Mouse (Mus musculus): ENCODE results near the gene Lekr1. TPM values are rescaled to one million over a fixed set of nuclear protein-coding genes. Genes with fewer than 3 reads are reported as not detected.

The Lekr1 gene
- polyA plus RNA-seq, 1 experiment from 2014 or later, result 7.8 TPM

DNA sequence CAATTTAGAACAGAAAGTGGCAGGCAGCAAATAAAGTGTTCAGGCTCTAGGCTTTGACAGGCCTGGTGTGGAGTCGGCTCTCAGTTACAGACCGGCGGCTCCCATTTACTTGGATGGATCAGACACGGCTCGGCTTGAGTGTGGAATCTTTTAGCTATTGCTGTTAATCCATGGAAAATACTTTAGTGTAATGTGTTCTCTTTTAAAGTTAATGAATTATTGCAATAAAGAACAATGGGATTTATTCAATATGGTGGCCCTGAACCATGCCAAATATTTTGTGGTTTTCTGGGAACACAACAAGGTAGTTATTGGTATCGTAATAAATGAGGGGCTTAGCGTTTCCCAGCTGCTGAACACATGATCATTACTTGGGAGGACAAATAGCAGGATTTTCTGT lies 28.7 kb upstream of the Lekr1 start:
- ATAC-seq (ENCODE audit: low FRiP score, low read depth), result peak; percentile 66
- peaks cover 16% of the 10 kb centered on the region for H3K27me3 ChIP-seq
- H3K4me2 ChIP-seq (replicated peaks), result no peak overlapping the region
- WGBS, result 24% methylated on average over 7 of the region's 7 CpGs
- H3K9ac ChIP-seq, result no peak overlapping the region
- H3K4me1 ChIP-seq, result peaks cover 37% of the 10 kb centered on the region
- H3K36me3 ChIP-seq, result no peaks in the 10 kb centered on the region
- no peaks in the 10 kb centered on the region for H3K9me3 ChIP-seq
- no peak overlapping the region for H3K27ac ChIP-seq
- H3K4me3 ChIP-seq, result no peak overlapping the region

DNA sequence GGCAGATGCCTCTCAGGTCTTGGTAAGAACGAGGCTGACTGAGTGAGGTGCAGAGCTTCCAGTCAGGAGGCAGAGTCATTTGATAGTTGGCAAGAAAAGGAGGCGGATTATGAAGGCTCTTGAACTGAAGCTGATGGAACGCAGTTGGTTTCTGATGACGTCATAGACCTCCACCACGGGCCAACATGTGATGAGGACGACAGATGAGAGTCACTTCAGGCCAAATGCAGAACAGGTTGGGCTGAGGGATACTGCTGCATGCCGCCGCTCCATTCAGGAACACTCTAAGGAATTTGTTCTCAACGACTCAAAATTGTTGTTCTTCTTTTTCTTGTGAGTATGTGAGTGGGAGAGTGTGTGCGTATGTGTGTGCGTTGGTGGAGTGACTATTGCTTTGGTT lies 27.1 kb upstream of the Lekr1 start:
- ATAC-seq (ENCODE audit: low FRiP score, low read depth), result no peak
- Histone ChIP-seq H3K9me3 (no peaks in the 10 kb centered on the region), H3K27me3 (peaks cover 21% of the 10 kb centered on the region), H3K4me1 (peaks cover 37% of the 10 kb centered on the region), H3K36me3 (no peaks in the 10 kb centered on the region), H3K4me3 (no peak overlapping the region), H3K9ac (no peak overlapping the region), H3K4me2 (replicated peaks) (no peak overlapping the region), H3K27ac (no peak overlapping the region)
- 75% methylated on average over 11 of the region's 11 CpGs for WGBS

DNA sequence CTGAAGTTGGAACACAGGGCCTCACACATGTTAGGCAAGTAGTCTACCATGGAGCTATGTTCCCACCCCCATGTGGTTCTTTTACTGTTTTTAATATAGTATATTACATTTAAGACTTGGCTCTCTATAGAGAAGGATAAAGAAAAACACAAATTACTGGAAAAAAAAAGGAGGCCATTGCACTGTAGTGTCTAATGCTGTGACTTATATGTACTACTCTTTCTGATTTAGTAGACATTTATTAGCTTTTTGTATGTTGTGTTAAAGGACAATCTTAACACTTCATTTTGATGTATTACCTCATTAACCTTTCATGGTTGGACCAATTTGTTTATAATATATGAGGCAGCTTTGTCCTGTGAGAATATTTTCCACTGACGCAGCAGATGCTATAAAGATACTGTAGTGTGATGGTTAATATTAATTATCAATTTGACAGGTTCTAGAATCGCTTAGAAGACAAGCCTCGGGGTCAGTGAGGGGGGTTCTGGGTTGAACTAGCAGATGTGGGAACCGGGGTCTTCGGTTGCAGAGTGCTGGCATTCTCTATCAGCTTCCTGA lies 26.5 kb upstream of the Lekr1 start:
- Histone ChIP-seq H3K27ac (no peak overlapping the region), H3K9ac (no peak overlapping the region), H3K36me3 (no peaks in the 10 kb centered on the region), H3K4me3 (no peak overlapping the region), H3K27me3 (peaks cover 16% of the 10 kb centered on the region), H3K4me2 (replicated peaks) (no peak overlapping the region), H3K4me1 (peaks cover 30% of the 10 kb centered on the region), H3K9me3 (no peaks in the 10 kb centered on the region)
- ATAC-seq (ENCODE audit: low FRiP score, low read depth), result no peak
- WGBS, result 67% methylated on average over 5 of the region's 5 CpGs

DNA sequence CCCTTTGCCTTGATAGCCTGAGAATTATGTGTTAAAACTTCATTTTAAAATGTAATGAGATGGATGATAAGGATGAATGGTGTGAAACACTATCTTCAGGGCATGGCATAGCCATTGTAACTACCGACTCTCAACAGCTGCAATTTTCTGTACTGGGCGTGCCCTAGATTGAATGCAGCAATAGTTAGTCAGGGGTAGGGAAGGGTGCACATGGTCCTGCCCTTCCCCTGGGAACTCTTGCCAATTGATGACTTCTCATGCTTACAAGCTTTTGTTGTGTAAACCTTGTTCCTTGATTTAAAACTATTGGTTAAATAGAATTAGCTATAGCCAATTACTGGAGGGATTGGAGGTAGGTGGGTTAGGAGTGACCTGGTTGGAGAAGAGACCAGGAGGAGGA lies 23.1 kb upstream of the Lekr1 start:
- Histone ChIP-seq H3K4me2 (replicated peaks) (no peak overlapping the region), H3K4me1 (peaks cover 13% of the 10 kb centered on the region), H3K9me3 (no peaks in the 10 kb centered on the region), H3K36me3 (no peaks in the 10 kb centered on the region), H3K27me3 (peaks cover 21% of the 10 kb centered on the region), H3K27ac (no peak overlapping the region), H3K9ac (no peak overlapping the region), H3K4me3 (no peak overlapping the region)
- no peak for ATAC-seq (ENCODE audit: low FRiP score, low read depth)
- 85% methylated on average over 2 of the region's 2 CpGs for WGBS

DNA sequence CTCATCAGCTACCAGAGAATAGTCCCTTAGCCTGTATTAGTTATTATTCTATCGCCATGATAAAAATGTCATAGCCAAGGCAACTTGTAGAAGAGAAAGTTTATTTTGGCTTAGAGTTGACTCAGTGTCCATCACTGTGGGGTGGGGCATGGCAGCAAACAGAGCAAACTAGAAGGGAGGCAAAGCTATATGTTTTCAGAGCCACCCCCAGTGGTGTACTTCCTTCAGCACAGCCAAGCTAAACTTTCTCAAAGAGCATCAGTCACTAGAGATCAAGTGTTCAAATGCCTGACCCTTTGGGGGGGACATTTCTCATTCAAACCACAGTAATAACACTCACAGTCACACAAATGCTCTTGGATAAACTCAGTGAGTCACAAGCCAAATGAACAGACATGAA lies 22.4 kb upstream of the Lekr1 start:
- no peak overlapping the region for H3K4me3 ChIP-seq
- no peak overlapping the region for H3K27ac ChIP-seq
- ATAC-seq (ENCODE audit: low FRiP score, low read depth), result no peak
- no peaks in the 10 kb centered on the region for H3K36me3 ChIP-seq
- H3K27me3 ChIP-seq, result peaks cover 26% of the 10 kb centered on the region
- peaks cover 6% of the 10 kb centered on the region for H3K4me1 ChIP-seq
- 91% methylated on average over 1 of the region's 1 CpGs for WGBS
- H3K9ac ChIP-seq, result no peak overlapping the region
- H3K4me2 ChIP-seq (replicated peaks), result no peak overlapping the region
- no peaks in the 10 kb centered on the region for H3K9me3 ChIP-seq

DNA sequence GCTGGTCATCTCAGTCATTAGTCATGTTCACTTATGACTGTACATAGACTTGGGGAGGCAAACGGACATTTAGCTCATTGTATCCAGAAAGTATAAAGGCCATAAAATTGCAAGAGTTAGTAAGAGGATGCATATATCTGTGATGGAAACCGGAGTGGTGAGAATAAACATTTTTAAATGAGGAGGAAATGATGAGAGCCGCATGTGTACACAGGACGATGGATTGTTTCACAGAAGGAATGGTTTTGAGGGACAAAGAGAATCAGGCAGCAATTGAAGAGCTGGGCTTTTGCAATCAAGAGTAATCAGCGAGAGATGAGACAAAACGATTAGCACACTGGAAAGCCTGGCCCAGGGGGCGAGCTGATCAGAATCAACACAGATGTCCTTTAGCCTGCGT lies 18.4 kb upstream of the Lekr1 start:
- H3K27me3 ChIP-seq, result peaks cover 16% of the 10 kb centered on the region
- H3K4me3 ChIP-seq, result no peak overlapping the region
- 0 out of 2 replicates have a peak, but pooled peaks cover 3% of the 10 kb centered on the region for H3K4me1 ChIP-seq
- 86% methylated on average over 8 of the region's 8 CpGs for WGBS
- no peak overlapping the region for H3K27ac ChIP-seq
- no peak for ATAC-seq (ENCODE audit: low FRiP score, low read depth)
- no peak overlapping the region for H3K9ac ChIP-seq
- no peaks in the 10 kb centered on the region for H3K9me3 ChIP-seq
- H3K4me2 ChIP-seq (replicated peaks), result no peak overlapping the region
- H3K36me3 ChIP-seq, result no peaks in the 10 kb centered on the region

DNA sequence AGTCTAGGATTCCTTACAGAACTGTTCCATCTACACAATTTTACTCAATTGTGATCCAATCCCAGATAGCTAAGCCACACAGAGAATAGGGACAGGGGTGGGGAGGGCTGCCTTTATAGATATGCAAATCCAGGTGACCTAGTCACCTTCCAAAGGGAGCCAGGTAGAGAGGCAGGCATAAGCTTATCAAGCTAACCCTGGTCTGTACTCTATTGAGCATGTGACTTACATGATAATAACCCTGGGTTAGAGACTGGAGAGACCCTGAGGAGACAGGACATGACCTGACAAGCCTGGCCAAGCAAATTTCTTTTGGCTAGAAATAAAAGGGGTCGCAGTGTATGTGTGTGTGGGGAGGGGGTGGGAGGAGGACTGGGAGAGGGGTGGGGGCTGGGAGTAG lies 17.1 kb upstream of the Lekr1 start:
- WGBS, result 57% methylated on average over 1 of the region's 1 CpGs
- no peak overlapping the region for H3K4me3 ChIP-seq
- no peak overlapping the region for H3K9ac ChIP-seq
- no peak overlapping the region for H3K4me2 ChIP-seq (replicated peaks)
- H3K36me3 ChIP-seq, result no peaks in the 10 kb centered on the region
- no peaks in the 10 kb centered on the region for H3K9me3 ChIP-seq
- peaks cover 21% of the 10 kb centered on the region for H3K27me3 ChIP-seq
- H3K27ac ChIP-seq, result no peak overlapping the region
- ATAC-seq (ENCODE audit: low FRiP score, low read depth), result no peak
- H3K4me1 ChIP-seq, result 0 out of 2 replicates have a peak, but pooled peaks cover 3% of the 10 kb centered on the region

DNA sequence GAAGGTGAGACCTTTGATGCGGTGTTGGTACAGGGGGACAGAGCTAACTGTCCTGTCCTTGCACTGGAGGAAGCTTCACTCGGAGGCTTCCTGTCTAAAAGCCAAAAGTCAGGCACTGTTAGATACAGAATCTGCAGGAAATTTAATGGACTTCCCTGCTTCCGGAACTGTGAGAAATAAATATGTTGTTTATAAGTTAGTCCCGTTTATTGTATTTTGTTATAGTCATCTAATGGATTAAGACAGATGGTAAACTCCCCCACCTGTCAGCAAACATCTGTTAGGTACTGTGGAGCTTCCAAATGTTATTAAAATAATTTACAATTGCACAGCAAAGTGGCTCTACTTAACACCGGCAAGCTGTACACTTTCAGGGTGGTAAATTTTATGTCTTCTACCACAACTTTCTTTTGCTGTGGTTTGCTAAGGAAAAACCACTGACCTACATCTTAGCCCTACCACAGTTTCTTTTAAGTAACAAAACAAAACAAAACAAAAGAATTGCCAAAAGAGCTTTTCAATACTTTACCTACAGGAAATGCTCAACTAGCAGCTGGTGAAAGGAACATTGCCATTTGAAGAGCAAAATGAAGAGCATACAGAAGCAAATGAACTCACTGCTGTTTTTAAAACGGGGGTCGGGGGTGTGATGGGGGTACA lies 15.7 kb upstream of the Lekr1 start:
- no peaks in the 10 kb centered on the region for H3K9me3 ChIP-seq
- no peak overlapping the region for H3K9ac ChIP-seq
- no peak overlapping the region for H3K4me2 ChIP-seq (replicated peaks)
- ATAC-seq (ENCODE audit: low FRiP score, low read depth), result no peak
- H3K27ac ChIP-seq, result no peak overlapping the region
- H3K27me3 ChIP-seq, result peaks cover 32% of the 10 kb centered on the region
- H3K36me3 ChIP-seq, result no peaks in the 10 kb centered on the region
- 0 out of 2 replicates have a peak, but pooled peaks cover 3% of the 10 kb centered on the region for H3K4me1 ChIP-seq
- no peak overlapping the region for H3K4me3 ChIP-seq
- 25% methylated on average over 7 of the region's 7 CpGs for WGBS

DNA sequence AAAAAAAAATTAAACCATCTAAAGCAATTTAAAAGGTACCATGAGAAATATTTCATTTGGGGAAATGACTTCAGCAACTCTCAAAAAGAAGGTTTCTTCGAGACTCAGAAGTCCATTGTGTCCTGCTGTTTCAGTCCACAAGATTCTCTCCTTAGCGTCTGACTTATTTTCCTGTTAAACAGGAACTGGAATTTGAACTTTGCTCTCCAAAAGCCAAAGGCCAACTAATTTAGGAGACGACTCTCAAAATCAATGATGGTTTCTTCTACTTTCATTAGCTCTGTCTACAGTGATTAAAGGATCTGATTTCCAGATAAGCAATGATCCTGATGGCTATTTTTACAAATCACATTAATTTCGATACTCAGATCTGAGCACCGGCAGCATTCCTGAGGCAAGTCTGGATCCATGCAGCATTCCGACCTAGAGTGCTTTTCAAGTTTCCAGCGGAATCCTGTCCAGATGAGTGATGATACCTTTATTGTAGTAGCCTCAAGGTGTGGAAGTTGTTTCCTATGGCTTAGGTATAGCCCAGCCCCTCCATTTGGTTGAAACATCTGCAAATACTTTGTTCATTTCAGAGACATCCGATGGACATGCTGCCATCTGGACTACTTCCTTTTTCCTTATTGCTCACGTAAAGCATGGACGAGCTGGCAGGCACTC lies 11.4 kb upstream of the Lekr1 start:
- H3K27ac ChIP-seq, result no peak overlapping the region
- H3K4me3 ChIP-seq, result no peak overlapping the region
- H3K4me2 ChIP-seq (replicated peaks), result no peak overlapping the region
- H3K4me1 ChIP-seq, result peaks cover 12% of the 10 kb centered on the region
- H3K27me3 ChIP-seq, result peaks cover 49% of the 10 kb centered on the region
- H3K9ac ChIP-seq, result no peak overlapping the region
- H3K9me3 ChIP-seq, result no peaks in the 10 kb centered on the region
- no peaks in the 10 kb centered on the region for H3K36me3 ChIP-seq
- ATAC-seq (ENCODE audit: low FRiP score, low read depth), result no peak
- WGBS, result 12% methylated on average over 10 of the region's 10 CpGs

DNA sequence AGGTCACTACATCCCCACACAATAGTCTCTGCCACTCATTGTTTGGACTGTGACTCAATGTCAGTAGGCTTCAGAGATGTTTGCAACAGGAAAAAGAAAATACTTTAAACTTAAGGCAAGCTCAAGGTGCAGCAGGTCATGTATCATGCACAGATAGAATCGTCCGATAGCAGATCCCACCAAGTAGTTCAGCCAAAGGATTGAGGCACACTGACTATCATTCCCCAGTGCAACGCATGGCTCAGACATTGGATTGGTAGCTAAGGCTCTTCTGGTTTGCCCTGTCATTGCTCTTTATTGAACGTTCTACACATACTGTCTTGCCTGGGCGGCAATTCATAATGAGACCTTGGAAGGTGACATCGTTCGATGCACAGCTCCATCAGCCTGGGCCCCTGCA lies 9.6 kb upstream of the Lekr1 start:
- H3K27me3 ChIP-seq, result peaks cover 55% of the 10 kb centered on the region
- peaks cover 12% of the 10 kb centered on the region for H3K4me1 ChIP-seq
- no peaks in the 10 kb centered on the region for H3K9me3 ChIP-seq
- no peak for ATAC-seq (ENCODE audit: low FRiP score, low read depth)
- no peak overlapping the region for H3K9ac ChIP-seq
- no peak overlapping the region for H3K4me3 ChIP-seq
- H3K27ac ChIP-seq, result no peak overlapping the region
- H3K36me3 ChIP-seq, result no peaks in the 10 kb centered on the region
- 66% methylated on average over 7 of the region's 7 CpGs for WGBS
- H3K4me2 ChIP-seq (replicated peaks), result no peak overlapping the region

DNA sequence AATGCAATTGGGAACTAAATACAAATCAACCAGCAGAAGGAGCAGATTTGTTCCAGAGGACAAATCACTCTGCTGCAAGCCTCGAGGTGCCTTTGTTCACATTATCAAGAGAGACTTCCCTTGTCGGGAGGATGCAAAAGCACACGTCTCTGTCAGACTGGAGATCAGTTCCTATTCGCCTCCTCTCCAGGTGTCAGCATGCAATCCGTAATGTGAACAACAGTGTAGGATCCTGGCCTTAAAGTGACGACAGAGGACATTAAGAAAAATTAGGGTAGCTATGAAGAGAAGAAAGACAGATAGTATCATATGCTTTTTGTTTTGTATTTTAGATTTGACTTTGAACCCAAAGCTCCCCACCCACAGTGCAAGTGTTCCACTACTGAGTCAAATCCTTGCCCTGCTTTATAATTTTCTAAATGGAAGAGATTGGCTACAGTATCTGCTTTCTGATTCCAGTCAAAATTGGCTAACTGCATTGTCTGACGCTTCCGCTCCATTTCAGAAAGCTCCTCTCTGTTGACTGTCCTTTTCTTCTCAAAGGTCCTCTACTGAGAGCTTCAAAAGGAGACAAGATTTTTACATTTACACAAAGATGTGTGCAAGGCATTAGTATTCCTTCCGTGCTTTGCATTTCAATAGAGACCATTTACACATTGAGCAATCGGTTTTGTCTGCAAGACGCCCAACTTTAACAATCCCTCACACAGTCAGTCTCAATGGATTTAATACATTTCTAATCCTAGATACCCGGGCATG lies 8.9 kb upstream of the Lekr1 start:
- no peak overlapping the region for H3K4me2 ChIP-seq (replicated peaks)
- H3K36me3 ChIP-seq, result no peaks in the 10 kb centered on the region
- H3K9ac ChIP-seq, result no peak overlapping the region
- no peaks in the 10 kb centered on the region for H3K9me3 ChIP-seq
- H3K27me3 ChIP-seq, result peaks cover 55% of the 10 kb centered on the region
- H3K4me1 ChIP-seq, result peaks cover 12% of the 10 kb centered on the region
- 41% methylated on average over 12 of the region's 12 CpGs for WGBS
- H3K4me3 ChIP-seq, result no peak overlapping the region
- no peak overlapping the region for H3K27ac ChIP-seq
- no peak for ATAC-seq (ENCODE audit: low FRiP score, low read depth)

DNA sequence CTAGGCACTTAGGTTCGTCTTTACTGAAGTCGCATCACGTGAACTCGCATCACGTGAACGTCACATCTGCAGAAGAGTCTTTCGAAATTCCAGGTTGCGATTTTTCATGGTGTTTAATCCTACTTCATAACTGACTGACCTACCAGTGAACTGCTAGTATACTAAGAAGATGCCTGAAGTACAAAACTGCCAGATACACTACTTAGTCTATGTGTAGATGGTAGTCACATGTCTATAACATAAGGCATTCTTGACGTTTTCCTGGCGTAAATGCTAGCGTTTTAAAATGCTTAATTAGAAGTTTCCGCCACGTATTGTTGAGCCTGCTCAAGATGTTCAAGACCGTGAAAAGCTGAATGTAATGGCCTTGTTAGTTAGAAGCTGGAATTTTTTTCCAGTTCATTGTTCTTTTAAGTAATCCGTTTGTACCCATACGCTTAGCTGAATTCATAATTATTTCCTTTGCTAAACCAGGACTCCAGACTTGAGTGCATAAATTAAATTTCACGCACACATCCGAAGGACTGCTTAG lies 7.9 kb upstream of the Lekr1 start:
- H3K27ac ChIP-seq, result no peak overlapping the region
- no peaks in the 10 kb centered on the region for H3K36me3 ChIP-seq
- H3K4me1 ChIP-seq, result peaks cover 12% of the 10 kb centered on the region
- WGBS, result 8% methylated on average over 18 of the region's 18 CpGs
- no peak for ATAC-seq (ENCODE audit: low FRiP score, low read depth)
- peak overlapping the region; percentile 65 for H3K4me3 ChIP-seq
- H3K27me3 ChIP-seq, result peaks cover 51% of the 10 kb centered on the region
- peak overlapping the region; percentile 91 for H3K4me2 ChIP-seq (replicated peaks)
- H3K9me3 ChIP-seq, result no peaks in the 10 kb centered on the region
- H3K9ac ChIP-seq, result no peak overlapping the region

Measured in limb, embryonic 13.5 days (tissue).